Mouse (Mus musculus): Measurements from ENCODE around the gene Lmln. TPM values are rescaled to one million over a fixed set of nuclear protein-coding genes. Genes with fewer than 3 reads are reported as not detected.

The Lmln gene
- 2.5 and 3.8 TPM in 2 replicates for polyA plus RNA-seq (2014; fragmentation: Nextera tagmentation; extraction: Ambion mirVana)

- peak within 1 kb of the TSS; percentile 68 for H3K4me3 ChIP-seq (ENCODE audit: low read depth, low read length)
- H3K36me3 ChIP-seq (ENCODE audit: control insufficient read depth, insufficient read depth, low read length), result peaks cover 13% of the 10 kb centered on the region
These were observed at the start of gene Lmln for GRCm38 (mm10) chr16:33062024-33062681. Gene Lmln, plus strand, starts transcription at chr16:33062521.

GRCm38 (mm10) chr16:33013801-33014200 is 48.5 kb upstream of the Lmln start:
- 91% methylated on average over 5 of the region's 5 CpGs for WGBS
- Histone ChIP-seq H3K4me1 (ENCODE audit: control insufficient read depth, insufficient read depth, low read length) (no peaks in the 10 kb centered on the region), H3K27me3 (ENCODE audit: control insufficient read depth, insufficient read depth, low read length) (no peaks in the 10 kb centered on the region), H3K36me3 (ENCODE audit: control insufficient read depth, insufficient read depth, low read length) (peaks cover 5% of the 10 kb centered on the region; the same call in 1 of the 2 replicates), H3K9me3 (ENCODE audit: control insufficient read depth, low read length) (no peaks in the 10 kb centered on the region), H3K9ac (ENCODE audit: low read length) (no peak overlapping the region), H3K4me2 (ENCODE audit: low read depth) (no peak overlapping the region), H3K4me3 (ENCODE audit: low read depth, low read length) (no peak overlapping the region), H3K27ac (ENCODE audit: low read depth, low read length) (no peak overlapping the region)
- ATAC-seq (ENCODE audit: insufficient read depth, low FRiP score, low TSS enrichment) (no peak), DNase-seq (ENCODE audit: low spot score) (no peak)

More at GRCm38 (mm10) chr16:33062024-33062681, at the start of gene Lmln:
- peak within 1 kb of the TSS; percentile 60; the same call in 1 of the 2 replicates for H3K27ac ChIP-seq (ENCODE audit: low read depth, low read length)
- no peaks in the 10 kb centered on the region for H3K9me3 ChIP-seq (ENCODE audit: control insufficient read depth, low read length)
- peak within 1 kb of the TSS; percentile 80 for H3K4me2 ChIP-seq (ENCODE audit: low read depth)
- ATAC-seq (ENCODE audit: insufficient read depth, low FRiP score, low TSS enrichment), result peak; percentile 98
- no peaks in the 10 kb centered on the region for H3K27me3 ChIP-seq (ENCODE audit: control insufficient read depth, insufficient read depth, low read length)
- DNase-seq (ENCODE audit: low spot score), result peak; percentile 97
- H3K4me1 ChIP-seq (ENCODE audit: control insufficient read depth, insufficient read depth, low read length), result peaks cover 24% of the 10 kb centered on the region
- under 1% methylated on average over 55 of the region's 64 CpGs for WGBS
- peak within 1 kb of the TSS; percentile 74 for H3K9ac ChIP-seq (ENCODE audit: low read length)

DNA sequence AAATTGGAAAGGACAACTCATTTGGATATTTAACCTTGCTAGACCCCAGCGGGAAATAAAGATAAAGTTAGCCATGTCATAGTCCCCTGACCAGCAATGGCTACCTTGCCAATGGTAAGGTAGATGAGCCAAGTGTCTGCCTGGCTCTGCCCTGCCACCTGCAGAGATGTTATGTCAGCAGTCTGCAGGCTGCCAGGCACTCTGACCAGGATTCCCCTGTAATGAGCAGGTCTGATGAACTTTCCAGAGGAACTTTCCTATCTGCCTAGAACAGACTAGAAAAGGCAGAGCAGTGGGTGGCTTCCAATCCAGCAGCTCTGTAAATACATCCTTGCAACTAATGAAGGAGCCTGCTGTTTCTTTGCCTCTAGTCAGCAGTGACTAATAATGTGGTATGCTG is 47.4 kb upstream of the Lmln start:
- H3K27ac ChIP-seq (ENCODE audit: low read depth, low read length), result no peak overlapping the region
- H3K9me3 ChIP-seq (ENCODE audit: control insufficient read depth, low read length), result no peaks in the 10 kb centered on the region
- H3K4me2 ChIP-seq (ENCODE audit: low read depth), result no peak overlapping the region
- peaks cover 5% of the 10 kb centered on the region; the same call in 1 of the 2 replicates for H3K36me3 ChIP-seq (ENCODE audit: control insufficient read depth, insufficient read depth, low read length)
- DNase-seq (ENCODE audit: low spot score), result no peak
- no peak for ATAC-seq (ENCODE audit: insufficient read depth, low FRiP score, low TSS enrichment)
- H3K27me3 ChIP-seq (ENCODE audit: control insufficient read depth, insufficient read depth, low read length), result no peaks in the 10 kb centered on the region
- no peak overlapping the region for H3K4me3 ChIP-seq (ENCODE audit: low read depth, low read length)
- no peak overlapping the region for H3K9ac ChIP-seq (ENCODE audit: low read length)
- no peaks in the 10 kb centered on the region for H3K4me1 ChIP-seq (ENCODE audit: control insufficient read depth, insufficient read depth, low read length)
- 92% methylated on average over 1 of the region's 1 CpGs for WGBS

GRCm38 (mm10) chr16:33015396-33015907 is 46.9 kb upstream of the Lmln start:
- Histone ChIP-seq H3K4me2 (ENCODE audit: low read depth) (no peak overlapping the region), H3K9me3 (ENCODE audit: control insufficient read depth, low read length) (no peaks in the 10 kb centered on the region), H3K4me1 (ENCODE audit: control insufficient read depth, insufficient read depth, low read length) (no peaks in the 10 kb centered on the region), H3K4me3 (ENCODE audit: low read depth, low read length) (no peak overlapping the region), H3K9ac (ENCODE audit: low read length) (no peak overlapping the region), H3K27me3 (ENCODE audit: control insufficient read depth, insufficient read depth, low read length) (no peaks in the 10 kb centered on the region), H3K36me3 (ENCODE audit: control insufficient read depth, insufficient read depth, low read length) (peaks cover 5% of the 10 kb centered on the region; the same call in 1 of the 2 replicates), H3K27ac (ENCODE audit: low read depth, low read length) (no peak overlapping the region)
- 89% methylated on average over 3 of the region's 3 CpGs for WGBS
- ATAC-seq (ENCODE audit: insufficient read depth, low FRiP score, low TSS enrichment) (no peak), DNase-seq (ENCODE audit: low spot score) (no peak)

DNA sequence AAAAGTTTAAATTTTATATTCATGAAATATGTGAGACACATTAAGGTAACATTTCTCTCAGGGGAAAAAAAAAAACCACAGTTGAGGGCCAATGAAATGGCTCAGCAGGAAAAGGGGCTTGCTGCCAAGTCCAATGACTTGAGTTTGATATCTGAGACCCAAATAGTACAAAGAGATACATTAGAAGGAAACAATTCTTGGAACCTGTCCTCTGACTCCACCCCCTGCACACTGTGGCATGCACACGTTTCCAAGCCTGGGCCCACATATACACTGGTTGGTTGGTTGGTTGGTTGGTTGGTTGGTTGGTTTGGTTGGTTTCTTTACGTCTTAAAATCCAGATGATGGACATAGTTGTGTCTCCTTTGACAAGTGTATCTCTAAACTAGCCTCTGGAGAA is 46.3 kb upstream of the Lmln start:
- Histone ChIP-seq H3K36me3 (ENCODE audit: control insufficient read depth, insufficient read depth, low read length) (peaks cover 5% of the 10 kb centered on the region; the same call in 1 of the 2 replicates), H3K27me3 (ENCODE audit: control insufficient read depth, insufficient read depth, low read length) (no peaks in the 10 kb centered on the region), H3K4me3 (ENCODE audit: low read depth, low read length) (no peak overlapping the region), H3K4me2 (ENCODE audit: low read depth) (no peak overlapping the region), H3K9me3 (ENCODE audit: control insufficient read depth, low read length) (no peaks in the 10 kb centered on the region), H3K27ac (ENCODE audit: low read depth, low read length) (no peak overlapping the region), H3K4me1 (ENCODE audit: control insufficient read depth, insufficient read depth, low read length) (no peaks in the 10 kb centered on the region), H3K9ac (ENCODE audit: low read length) (no peak overlapping the region)
- 100% methylated on average over 2 of the region's 2 CpGs for WGBS
- ATAC-seq (ENCODE audit: insufficient read depth, low FRiP score, low TSS enrichment) (no peak), DNase-seq (ENCODE audit: low spot score) (no peak)

GRCm38 (mm10) chr16:33017677-33018349 is 44.5 kb upstream of the Lmln start:
- no peaks in the 10 kb centered on the region for H3K4me1 ChIP-seq (ENCODE audit: control insufficient read depth, insufficient read depth, low read length)
- H3K9me3 ChIP-seq (ENCODE audit: control insufficient read depth, low read length), result no peaks in the 10 kb centered on the region
- H3K4me2 ChIP-seq (ENCODE audit: low read depth), result no peak overlapping the region
- no peak overlapping the region for H3K9ac ChIP-seq (ENCODE audit: low read length)
- 93% methylated on average over 5 of the region's 5 CpGs for WGBS
- H3K27ac ChIP-seq (ENCODE audit: low read depth, low read length), result no peak overlapping the region
- ATAC-seq (ENCODE audit: insufficient read depth, low FRiP score, low TSS enrichment), result no peak
- H3K36me3 ChIP-seq (ENCODE audit: control insufficient read depth, insufficient read depth, low read length), result peaks cover 5% of the 10 kb centered on the region; the same call in 1 of the 2 replicates
- no peak for DNase-seq (ENCODE audit: low spot score)
- no peaks in the 10 kb centered on the region for H3K27me3 ChIP-seq (ENCODE audit: control insufficient read depth, insufficient read depth, low read length)
- no peak overlapping the region for H3K4me3 ChIP-seq (ENCODE audit: low read depth, low read length)

GRCm38 (mm10) chr16:33019117-33019770 is 43.1 kb upstream of the Lmln start:
- Histone ChIP-seq H3K36me3 (ENCODE audit: control insufficient read depth, insufficient read depth, low read length) (no peaks in the 10 kb centered on the region), H3K9me3 (ENCODE audit: control insufficient read depth, low read length) (no peaks in the 10 kb centered on the region), H3K9ac (ENCODE audit: low read length) (0 out of 2 replicates have a peak overlapping the region, but pooled peaks have one; percentile 10), H3K27ac (ENCODE audit: low read depth, low read length) (no peak overlapping the region), H3K27me3 (ENCODE audit: control insufficient read depth, insufficient read depth, low read length) (no peaks in the 10 kb centered on the region), H3K4me2 (ENCODE audit: low read depth) (no peak overlapping the region), H3K4me1 (ENCODE audit: control insufficient read depth, insufficient read depth, low read length) (no peaks in the 10 kb centered on the region), H3K4me3 (ENCODE audit: low read depth, low read length) (no peak overlapping the region)
- DNase-seq (ENCODE audit: low spot score) (no peak), ATAC-seq (ENCODE audit: insufficient read depth, low FRiP score, low TSS enrichment) (no peak)
- 78% methylated on average over 21 of the region's 21 CpGs for WGBS

- Histone ChIP-seq H3K27me3 (ENCODE audit: control insufficient read depth, insufficient read depth, low read length) (no peaks in the 10 kb centered on the region), H3K9me3 (ENCODE audit: control insufficient read depth, low read length) (no peaks in the 10 kb centered on the region), H3K4me2 (ENCODE audit: low read depth) (no peak overlapping the region), H3K9ac (ENCODE audit: low read length) (no peak overlapping the region), H3K36me3 (ENCODE audit: control insufficient read depth, insufficient read depth, low read length) (no peaks in the 10 kb centered on the region), H3K27ac (ENCODE audit: low read depth, low read length) (no peak overlapping the region), H3K4me1 (ENCODE audit: control insufficient read depth, insufficient read depth, low read length) (no peaks in the 10 kb centered on the region), H3K4me3 (ENCODE audit: low read depth, low read length) (no peak overlapping the region)
- DNase-seq (ENCODE audit: low spot score) (no peak), ATAC-seq (ENCODE audit: insufficient read depth, low FRiP score, low TSS enrichment) (no peak)
- 72% methylated on average over 3 of the region's 3 CpGs for WGBS
These were observed 40.9 kb upstream of the Lmln start for GRCm38 (mm10) chr16:33021381-33021780.

Data from neural tube, embryonic 11.5 days (tissue).